Comparison of ENCODE assay signal across 8 mouse cellular contexts in genomic region chr19:15800856-15801706, GRCm38 (mm10).
A peak's percentile ranks its signal among the peaks of the same experiment; 100 is the strongest.
DNase-seq lines count a peak whose midpoint lies in the region; ATAC-seq and TF ChIP-seq lines count a peak whose summit lies in the region.

No protein-coding gene starts in this region.

- no peaks in the 10 kb centered on the region for H3K4me1 ChIP-seq in hindbrain, postnatal 0 days (ENCODE audit: insufficient read depth, low read length)
- H3K4me1 ChIP-seq in limb, embryonic 12.5 days (replicated peaks) = peaks cover 47% of the 10 kb centered on the region
- H3K4me1 ChIP-seq in midbrain, embryonic 16.5 days (ENCODE audit: control insufficient read depth, insufficient read depth, low read length) = peaks cover 35% of the 10 kb centered on the region

- H3K9me3 ChIP-seq in hindbrain, postnatal 0 days (ENCODE audit: low read length) = no peaks in the 10 kb centered on the region
- H3K9me3 ChIP-seq in limb, embryonic 12.5 days = no peaks in the 10 kb centered on the region
- no peaks in the 10 kb centered on the region for H3K9me3 ChIP-seq in midbrain, embryonic 16.5 days (replicated peaks; ENCODE audit: control insufficient read depth, low read length, poor library complexity, severe bottlenecking)

- TF ChIP-seq CTCF in hindbrain, postnatal 0 days (IDR thresholded peaks at IDR 0.05; ENCODE audit: low read depth) = no peak

- ATAC-seq in hindbrain, postnatal 0 days = peak; percentile 90
- peak; percentile 56; the same call in 1 of the 2 replicates for ATAC-seq in limb, embryonic 12.5 days (ENCODE audit: insufficient number of reproducible peaks, insufficient read depth, low FRiP score, low TSS enrichment, low read depth)
- ATAC-seq in midbrain, embryonic 16.5 days = peak; percentile 78
- no peak for ATAC-seq in inflammation-experienced regulatory T-cells, adult 6 months

- peak overlapping the region; percentile 75 for H3K27ac ChIP-seq in hindbrain, postnatal 0 days
- H3K27ac ChIP-seq in limb, embryonic 12.5 days = peak overlapping the region; percentile 32; the same call in 1 of the 2 replicates
- peak overlapping the region; percentile 79 for H3K27ac ChIP-seq in midbrain, embryonic 16.5 days (ENCODE audit: low read length)

- WGBS in hindbrain, postnatal 0 days = 20% methylated on average over 16 of the region's 16 CpGs
- WGBS in limb, embryonic 12.5 days = 17% methylated on average over 16 of the region's 16 CpGs
- WGBS in midbrain, embryonic 16.5 days = 14% methylated on average over 16 of the region's 16 CpGs

- H3K9ac ChIP-seq in hindbrain, postnatal 0 days (replicated peaks; ENCODE audit: low read length) = peak overlapping the region; percentile 46; the same call in 1 of the 2 replicates
- peak overlapping the region; percentile 18; the same call in 1 of the 2 replicates for H3K9ac ChIP-seq in limb, embryonic 12.5 days (replicated peaks)
- peak overlapping the region; percentile 43 for H3K9ac ChIP-seq in midbrain, embryonic 16.5 days (ENCODE audit: low read depth, low read length)

- H3K36me3 ChIP-seq in hindbrain, postnatal 0 days (ENCODE audit: insufficient read depth, low read length) = no peaks in the 10 kb centered on the region
- no peaks in the 10 kb centered on the region for H3K36me3 ChIP-seq in limb, embryonic 12.5 days
- H3K36me3 ChIP-seq in midbrain, embryonic 16.5 days (ENCODE audit: control insufficient read depth, insufficient read depth, low read length) = no peaks in the 10 kb centered on the region

- peak; percentile 11 to 55 for DNase-seq in adrenal gland, adult (ENCODE audit: inconsistent age in 2 of 2, low spot score in 1 of 2)
- no peak for DNase-seq in adrenal gland, adult 8-10 months
- peak; percentile 40 to 47 for DNase-seq in cerebellum, postnatal 25 days
- peak; percentile 53 to 68 for DNase-seq in frontal cortex, postnatal 25 days (ENCODE audit: low spot score in 2 of 2)
- DNase-seq in hindbrain, postnatal 0 days (ENCODE audit: low spot score) = peak; percentile 74

- peak overlapping the region; percentile 29 for H3K4me3 ChIP-seq in hindbrain, postnatal 0 days (ENCODE audit: low read length)
- peak overlapping the region; percentile 34 for H3K4me3 ChIP-seq in limb, embryonic 12.5 days (replicated peaks)
- peak overlapping the region; percentile 32 for H3K4me3 ChIP-seq in midbrain, embryonic 16.5 days (ENCODE audit: low read depth, low read length)

- no peaks in the 10 kb centered on the region for H3K27me3 ChIP-seq in hindbrain, postnatal 0 days (ENCODE audit: insufficient read depth, low read length)
- H3K27me3 ChIP-seq in limb, embryonic 12.5 days = peaks cover 21% of the 10 kb centered on the region
- H3K27me3 ChIP-seq in midbrain, embryonic 16.5 days (ENCODE audit: control insufficient read depth, insufficient read depth, low read depth, low read length) = peaks cover 9% of the 10 kb centered on the region

- peak overlapping the region; percentile 62 for H3K4me2 ChIP-seq in hindbrain, postnatal 0 days (ENCODE audit: low read depth, low read length)
- H3K4me2 ChIP-seq in limb, embryonic 12.5 days = peak overlapping the region; percentile 66
- peak overlapping the region; percentile 64 for H3K4me2 ChIP-seq in midbrain, embryonic 16.5 days (ENCODE audit: low read length)
